Mouse (Mus musculus) limb, embryonic 10.5 days (tissue): ENCODE results near the gene Plagl2. TPM values are rescaled to one million over a fixed set of nuclear protein-coding genes. Genes with fewer than 3 reads are reported as not detected.

Experiments used
- DNase-seq: peaks from one replicate; pipeline ENCODE4 v3.0.0-alpha.2; 2017; ENCODE audit warnings: low spot score
- H3K27ac ChIP-seq: fragments of 300-500 bp; sonication (generic); 2 replicates; pipeline ENCODE4 v1.5.1; 2016; ENCODE audit warnings: mild to moderate bottlenecking
- H3K27me3 ChIP-seq: fragments of 300-500 bp; sonication (generic); 2 replicates; pipeline ENCODE4 v1.6.1; 2016; ENCODE audit warnings: low read depth, mild to moderate bottlenecking; ENCODE audit not compliant: poor library complexity, severe bottlenecking
- H3K36me3 ChIP-seq: fragments of 300-500 bp; sonication (generic); 2 replicates; pipeline ENCODE4 v1.6.1; 2016; ENCODE audit warnings: mild to moderate bottlenecking, moderate library complexity
- H3K4me1 ChIP-seq: fragments of 300-500 bp; sonication (generic); 2 replicates; pipeline ENCODE4 v1.6.1; 2016
- H3K4me3 ChIP-seq: fragments of 300-500 bp; sonication (generic); 2 replicates; pipeline ENCODE4 v1.5.1; 2016; ENCODE audit warnings: mild to moderate bottlenecking, moderate library complexity
- H3K9me3 ChIP-seq: fragments of 300-500 bp; sonication (generic); replicated peaks from 2 replicates; pipeline ENCODE4 v1.6.1; 2016; ENCODE audit warnings: mild to moderate bottlenecking
- WGBS: fragments of 180-500 bp; shearing (Covaris S2); methylation state at CpG from one replicate; pipeline ENCODE4 v1.1.7; 2016; 5-methylcytosine and 5-hydroxymethylcytosine counted together
- polyA plus RNA-seq: library from polyadenylated mRNA; unstranded; fragments of >200 nt; fragmentation: Nextera tagmentation; extraction: Ambion mirVana; gene quantifications from 2 replicates; pipeline ENCODE4 v1.2.1, GENCODE M21; 2016

The Plagl2 gene
- polyA plus RNA-seq, 1 experiment from 2014 or later = 24.6 TPM

GRCm38 (mm10) chr2:153227959-153228358 is 13.3 kb downstream of the Plagl2 start:
- no peak for DNase-seq
- WGBS = 89% methylated on average over 4 of the region's 4 CpGs
- Histone ChIP-seq H3K9me3 (no peaks in the 10 kb centered on the region), H3K27ac (no peak overlapping the region), H3K4me3 (no peak overlapping the region), H3K27me3 (no peaks in the 10 kb centered on the region), H3K36me3 (peaks cover 59% of the 10 kb centered on the region), H3K4me1 (peaks cover 25% of the 10 kb centered on the region)

GRCm38 (mm10) chr2:153225595-153225953 is 15.7 kb downstream of the Plagl2 start:
- H3K4me1 ChIP-seq = peaks cover 25% of the 10 kb centered on the region
- 7% methylated on average over 3 of the region's 3 CpGs for WGBS
- H3K4me3 ChIP-seq = peak overlapping the region; percentile 68
- peaks cover 36% of the 10 kb centered on the region for H3K36me3 ChIP-seq
- no peaks in the 10 kb centered on the region for H3K27me3 ChIP-seq
- DNase-seq = no peak
- H3K9me3 ChIP-seq = no peaks in the 10 kb centered on the region
- peak overlapping the region; percentile 87; the same call in 1 of the 2 replicates for H3K27ac ChIP-seq

- Histone ChIP-seq H3K27ac (peak within 1 kb of the TSS; percentile 87), H3K4me3 (peak within 1 kb of the TSS; percentile 68), H3K4me1 (peaks cover 25% of the 10 kb centered on the region), H3K9me3 (no peaks in the 10 kb centered on the region), H3K36me3 (peaks cover 31% of the 10 kb centered on the region), H3K27me3 (no peaks in the 10 kb centered on the region)
- peak; percentile 69 for DNase-seq
- 3% methylated on average over 31 of the region's 31 CpGs for WGBS
Measured at GRCm38 (mm10) chr2:153224946-153225594, 16.2 kb downstream of the Plagl2 start, which contains the start of gene Tspyl3. Tspyl3 (minus strand) TSS chr2:153225441.

- H3K4me1 ChIP-seq = peaks cover 25% of the 10 kb centered on the region
- H3K27ac ChIP-seq = no peak overlapping the region
- peaks cover 7% of the 10 kb centered on the region; the same call in 1 of the 2 replicates for H3K36me3 ChIP-seq
- H3K9me3 ChIP-seq = no peaks in the 10 kb centered on the region
- no peak for DNase-seq
- 96% methylated on average over 2 of the region's 2 CpGs for WGBS
- H3K4me3 ChIP-seq = no peak overlapping the region
- H3K27me3 ChIP-seq = no peaks in the 10 kb centered on the region
Measured at GRCm38 (mm10) chr2:153222566-153222965, 18.7 kb downstream of the Plagl2 start.

GRCm38 (mm10) chr2:153222130-153222529 is 19.1 kb downstream of the Plagl2 start:
- H3K36me3 ChIP-seq = 0 out of 2 replicates have a peak, but pooled peaks cover 3% of the 10 kb centered on the region

GRCm38 (mm10) chr2:153221620-153222019 is 19.6 kb downstream of the Plagl2 start:
- no peak for DNase-seq
- Histone ChIP-seq H3K27me3 (no peaks in the 10 kb centered on the region), H3K9me3 (no peaks in the 10 kb centered on the region), H3K4me3 (no peak overlapping the region), H3K27ac (no peak overlapping the region), H3K36me3 (0 out of 2 replicates have a peak, but pooled peaks cover 2% of the 10 kb centered on the region), H3K4me1 (peaks cover 20% of the 10 kb centered on the region)
- 86% methylated on average over 4 of the region's 4 CpGs for WGBS

More at GRCm38 (mm10) chr2:153222130-153222529, 19.1 kb downstream of the Plagl2 start:
- no peak overlapping the region for H3K4me3 ChIP-seq
- H3K27ac ChIP-seq = no peak overlapping the region
- no peak for DNase-seq
- no peaks in the 10 kb centered on the region for H3K27me3 ChIP-seq
- peaks cover 25% of the 10 kb centered on the region for H3K4me1 ChIP-seq
- H3K9me3 ChIP-seq = no peaks in the 10 kb centered on the region

- H3K4me1 ChIP-seq = 0 out of 2 replicates have a peak, but pooled peaks cover 3% of the 10 kb centered on the region
- no peaks in the 10 kb centered on the region for H3K36me3 ChIP-seq
- WGBS = 78% methylated on average over 3 of the region's 3 CpGs
- no peak for DNase-seq
- no peaks in the 10 kb centered on the region for H3K27me3 ChIP-seq
- no peak overlapping the region for H3K27ac ChIP-seq
- no peaks in the 10 kb centered on the region for H3K9me3 ChIP-seq
- no peak overlapping the region for H3K4me3 ChIP-seq
Measured at GRCm38 (mm10) chr2:153218516-153218915, 22.7 kb downstream of the Plagl2 start.

- H3K4me1 ChIP-seq = 0 out of 2 replicates have a peak, but pooled peaks cover 3% of the 10 kb centered on the region
- no peaks in the 10 kb centered on the region for H3K9me3 ChIP-seq
- no peaks in the 10 kb centered on the region for H3K27me3 ChIP-seq
- no peak for DNase-seq
- no peak overlapping the region for H3K4me3 ChIP-seq
- H3K27ac ChIP-seq = no peak overlapping the region
- WGBS = 90% methylated on average over 10 of the region's 10 CpGs
- no peaks in the 10 kb centered on the region for H3K36me3 ChIP-seq
Measured at GRCm38 (mm10) chr2:153217826-153218340, 23.3 kb downstream of the Plagl2 start.

- 84% methylated on average over 4 of the region's 4 CpGs for WGBS
- Histone ChIP-seq H3K4me1 (0 out of 2 replicates have a peak, but pooled peaks cover 3% of the 10 kb centered on the region), H3K9me3 (no peaks in the 10 kb centered on the region), H3K27ac (no peak overlapping the region), H3K27me3 (no peaks in the 10 kb centered on the region), H3K4me3 (no peak overlapping the region), H3K36me3 (peaks cover 6% of the 10 kb centered on the region)
- DNase-seq = no peak
Measured at GRCm38 (mm10) chr2:153215421-153215820, 25.8 kb downstream of the Plagl2 start.

GRCm38 (mm10) chr2:153214771-153215259 is 26.4 kb downstream of the Plagl2 start:
- Histone ChIP-seq H3K9me3 (no peaks in the 10 kb centered on the region), H3K27me3 (no peaks in the 10 kb centered on the region), H3K4me1 (0 out of 2 replicates have a peak, but pooled peaks cover 3% of the 10 kb centered on the region), H3K27ac (no peak overlapping the region), H3K4me3 (no peak overlapping the region), H3K36me3 (peaks cover 10% of the 10 kb centered on the region)
- 70% methylated on average over 6 of the region's 6 CpGs for WGBS
- no peak for DNase-seq

- H3K9me3 ChIP-seq = no peaks in the 10 kb centered on the region
- DNase-seq = no peak
- H3K4me3 ChIP-seq = no peak overlapping the region
- peaks cover 25% of the 10 kb centered on the region for H3K36me3 ChIP-seq
- 0 out of 2 replicates have a peak, but pooled peaks cover 3% of the 10 kb centered on the region for H3K4me1 ChIP-seq
- H3K27ac ChIP-seq = no peak overlapping the region
- H3K27me3 ChIP-seq = no peaks in the 10 kb centered on the region
- WGBS = 92% methylated on average over 4 of the region's 4 CpGs
Measured at GRCm38 (mm10) chr2:153213351-153213750, 27.9 kb downstream of the Plagl2 start.

GRCm38 (mm10) chr2:153211451-153211850 is 29.8 kb downstream of the Plagl2 start:
- Histone ChIP-seq H3K27ac (no peak overlapping the region), H3K9me3 (no peaks in the 10 kb centered on the region), H3K27me3 (no peaks in the 10 kb centered on the region), H3K36me3 (peaks cover 44% of the 10 kb centered on the region), H3K4me1 (0 out of 2 replicates have a peak, but pooled peaks cover 3% of the 10 kb centered on the region), H3K4me3 (no peak overlapping the region)
- no peak for DNase-seq
- 93% methylated on average over 5 of the region's 5 CpGs for WGBS

- Histone ChIP-seq H3K4me1 (no peaks in the 10 kb centered on the region), H3K9me3 (no peaks in the 10 kb centered on the region), H3K27ac (no peak overlapping the region), H3K36me3 (peaks cover 66% of the 10 kb centered on the region), H3K4me3 (no peak overlapping the region), H3K27me3 (no peaks in the 10 kb centered on the region)
- WGBS = 91% methylated on average over 5 of the region's 5 CpGs
- no peak for DNase-seq
Measured at GRCm38 (mm10) chr2:153209286-153209685, 31.9 kb downstream of the Plagl2 start.
